Mouse (Mus musculus): ENCODE data around the gene Rbm28.

GRCm38 (mm10) chr6:29169675-29170062, 4.9 kb upstream of the Rbm28 start:
- TF ChIP-seq CTCF (IDR thresholded peaks at IDR 0.05; ENCODE audit: borderline replicate concordance, extremely low read depth, insufficient read depth, insufficient read length) (no peak), POLR2A (IDR thresholded peaks at IDR 0.05; ENCODE audit: borderline replicate concordance, extremely low read depth, insufficient read depth, insufficient read length, poor library complexity, severe bottlenecking) (no peak)
